Mouse (Mus musculus) heart, adult 11 months (tissue): ENCODE measurements at regions not wholly inside any gene's neighbourhood (a gene's known extent, or its start where the extent isn't known, plus 50 kb on each side); places are given as distances from the start of the nearest gene placed in this dataset.

Source experiments
- DNase-seq: peaks from one replicate; pipeline ENCODE4 v3.0.0; 2022

DNA sequence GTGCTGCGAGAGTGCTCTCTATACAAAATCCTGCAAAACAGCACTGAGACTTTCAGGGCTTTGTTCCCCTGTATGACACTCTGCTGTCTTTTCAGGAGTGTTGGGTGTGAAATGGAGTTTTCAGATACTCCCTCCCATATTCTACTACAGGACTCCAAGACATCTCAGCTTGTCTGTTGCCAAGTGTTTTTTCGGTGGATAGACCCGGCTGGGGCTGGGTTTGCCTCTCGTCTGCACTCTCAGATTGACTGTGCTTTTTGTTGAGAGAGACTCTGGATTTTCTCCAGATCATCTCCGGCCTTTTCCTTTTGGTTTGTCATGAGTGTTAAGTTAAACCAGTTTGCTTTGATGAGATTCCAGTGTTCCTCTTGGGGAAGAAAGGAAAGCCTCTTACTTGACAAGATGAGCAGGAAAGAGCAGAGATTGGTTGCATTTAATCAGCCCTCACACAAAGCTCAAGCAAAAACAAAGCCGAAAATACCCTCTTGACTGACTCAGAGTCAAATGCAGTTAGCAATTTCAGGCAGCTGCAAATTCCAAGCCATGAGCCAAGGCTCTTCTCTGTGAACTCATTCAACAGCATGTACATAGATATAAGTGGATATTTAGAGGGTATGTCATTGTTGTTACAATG is 219.3 kb upstream of the Veph1 start:
- no peak for DNase-seq

- no peak for DNase-seq
Observed at GRCm38 (mm10) chr3:66514587-66514986, 217.9 kb upstream of the Veph1 start.

- DNase-seq: no peak
Observed at GRCm38 (mm10) chr3:66512408-66512807, 215.8 kb upstream of the Veph1 start.

DNA sequence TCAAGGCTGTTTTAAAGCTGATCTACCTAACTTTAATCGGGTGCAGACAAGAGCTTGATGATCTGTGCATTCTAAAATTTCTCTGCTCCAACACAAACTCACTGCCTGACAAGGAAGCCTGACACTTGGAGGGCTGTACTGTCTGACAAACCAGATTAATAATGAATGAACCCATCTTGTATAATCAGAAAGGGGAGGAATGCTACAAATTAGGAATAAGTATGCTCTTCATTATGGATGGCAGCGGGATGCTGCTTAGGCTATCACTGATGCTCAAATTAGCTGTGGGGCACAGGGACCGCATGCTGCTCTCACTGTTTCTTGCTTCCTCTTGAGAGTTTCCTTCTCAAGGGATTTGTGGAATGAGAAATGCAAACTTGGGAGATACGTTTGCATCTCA is 213.8 kb upstream of the Veph1 start:
- DNase-seq: no peak

GRCm38 (mm10) chr3:66506125-66506524 is 209.5 kb upstream of the Veph1 start:
- no peak for DNase-seq

DNA sequence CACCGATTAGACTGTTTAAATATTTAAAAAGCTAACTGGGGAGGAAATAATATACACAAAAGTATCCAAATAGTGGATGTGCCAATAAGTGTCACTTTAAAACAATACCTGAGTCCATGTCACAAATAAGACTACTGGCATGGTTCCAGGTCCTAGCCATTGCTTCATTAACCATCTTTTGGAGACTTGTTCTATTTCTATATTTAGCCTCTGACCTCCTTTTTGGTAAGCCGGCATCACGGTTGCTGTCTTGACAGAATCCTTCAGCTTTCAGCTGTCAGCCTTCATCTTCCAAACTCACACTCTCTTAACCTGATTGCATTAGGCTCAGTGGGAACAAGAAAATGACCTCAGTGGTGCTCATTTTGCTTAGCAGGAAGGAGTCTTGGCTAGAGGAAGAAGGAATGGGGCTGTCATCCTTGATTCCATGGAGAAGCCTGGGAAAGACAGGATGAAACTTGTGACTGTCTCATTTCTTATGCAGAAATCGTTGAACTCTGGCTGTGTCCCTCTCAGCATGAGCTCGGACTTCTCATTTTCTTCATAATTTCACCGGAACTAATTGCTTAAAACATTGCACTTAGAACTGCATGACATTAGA is 208.9 kb upstream of the Veph1 start:
- no peak for DNase-seq

DNA sequence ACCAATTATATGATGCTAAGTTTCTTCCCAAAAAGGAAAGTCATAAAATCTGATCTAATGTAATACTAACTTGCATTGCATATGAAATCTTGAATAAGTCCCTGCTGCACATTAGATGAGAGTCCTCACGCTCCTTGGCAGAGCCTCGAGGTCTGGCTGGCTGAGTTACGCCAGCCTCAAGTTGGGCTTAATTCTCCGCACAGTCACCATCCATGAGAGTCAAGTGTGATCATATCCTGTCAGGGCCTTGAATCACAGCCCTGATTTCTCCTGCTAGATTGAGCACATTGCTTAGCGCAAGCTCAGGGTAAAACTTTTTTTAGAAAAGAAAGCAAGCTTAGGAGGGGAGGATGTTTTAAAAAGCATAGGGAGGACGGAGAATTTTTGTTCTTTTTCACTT is 208.1 kb upstream of the Veph1 start:
- DNase-seq: no peak

DNA sequence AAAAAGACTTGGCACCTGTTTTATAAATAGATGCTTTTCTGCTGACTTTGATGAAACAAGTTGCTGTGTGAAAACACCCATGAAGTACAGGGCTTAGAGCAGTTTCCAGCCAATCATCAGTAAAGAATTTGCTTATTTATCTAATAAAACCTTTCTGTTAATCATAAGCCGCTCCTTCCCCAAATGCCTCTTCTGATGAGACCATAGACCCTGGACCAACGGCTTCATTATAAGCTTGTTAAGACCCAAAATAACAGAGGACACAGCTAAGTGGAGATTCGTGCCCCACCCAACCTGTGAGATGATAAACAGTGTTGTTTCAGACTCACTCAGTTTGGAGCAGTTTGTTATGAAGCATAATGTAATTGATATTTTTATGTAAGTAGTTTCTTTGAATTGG is 207.0 kb upstream of the Veph1 start:
- no peak for DNase-seq

GRCm38 (mm10) chr3:66501865-66502264 is 205.2 kb upstream of the Veph1 start:
- no peak for DNase-seq

GRCm38 (mm10) chr3:66494442-66495113 is 197.9 kb upstream of the Veph1 start:
- DNase-seq: no peak

DNA sequence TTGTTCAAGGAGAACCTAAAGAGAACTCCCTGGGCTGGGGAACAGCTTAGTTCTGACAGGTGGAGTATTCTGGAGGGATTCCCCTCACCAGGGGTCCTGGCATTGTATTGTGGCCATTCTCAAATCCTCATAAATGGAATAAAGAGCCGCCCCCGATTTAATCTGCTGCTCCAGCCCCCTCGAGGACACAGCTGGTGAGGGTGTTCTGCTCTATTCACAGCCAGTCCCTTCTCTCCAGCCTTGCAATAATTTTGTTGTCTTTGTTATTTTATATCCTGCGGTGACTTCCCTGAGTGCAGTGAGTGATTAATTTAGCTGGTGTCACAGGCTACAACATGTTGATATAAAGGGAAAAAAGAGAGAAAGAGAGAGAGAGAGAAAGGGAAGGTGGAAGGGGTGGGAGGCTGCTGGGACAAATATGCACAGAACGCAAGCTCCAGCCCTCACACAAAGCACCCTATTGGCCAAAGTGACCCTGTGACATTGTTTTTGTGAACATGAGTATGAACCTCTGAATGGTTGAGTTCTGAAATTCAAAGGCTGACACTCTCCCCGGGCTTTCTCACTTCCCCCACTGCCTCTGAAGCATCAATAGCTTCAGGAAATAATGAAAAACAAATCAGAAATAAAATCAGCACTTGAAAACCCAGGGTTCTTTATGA is 194.2 kb upstream of the Veph1 start:
- DNase-seq: no peak

DNA sequence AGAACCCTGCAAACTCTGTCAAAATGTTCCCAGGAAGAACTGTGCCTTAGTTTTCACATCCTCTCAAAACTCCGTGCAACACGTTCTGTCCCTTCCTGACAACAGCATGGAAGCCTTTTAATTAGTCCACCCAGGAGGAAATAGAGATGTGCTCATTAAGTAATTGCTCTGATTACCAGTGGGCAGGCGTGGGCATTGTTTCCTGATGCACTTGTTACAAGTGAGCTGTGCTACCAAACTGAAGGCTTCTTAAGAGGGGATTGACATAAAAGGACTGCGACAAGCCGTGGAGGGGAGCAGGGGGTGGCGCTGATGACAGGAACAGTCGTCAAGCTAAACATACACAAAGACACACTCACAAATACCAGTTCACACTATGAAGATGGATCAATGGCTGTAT is 192.1 kb upstream of the Veph1 start:
- no peak for DNase-seq

GRCm38 (mm10) chr3:66486658-66487057 is 190.0 kb upstream of the Veph1 start:
- no peak for DNase-seq

GRCm38 (mm10) chr3:66486184-66486583 is 189.5 kb upstream of the Veph1 start:
- DNase-seq: no peak

DNA sequence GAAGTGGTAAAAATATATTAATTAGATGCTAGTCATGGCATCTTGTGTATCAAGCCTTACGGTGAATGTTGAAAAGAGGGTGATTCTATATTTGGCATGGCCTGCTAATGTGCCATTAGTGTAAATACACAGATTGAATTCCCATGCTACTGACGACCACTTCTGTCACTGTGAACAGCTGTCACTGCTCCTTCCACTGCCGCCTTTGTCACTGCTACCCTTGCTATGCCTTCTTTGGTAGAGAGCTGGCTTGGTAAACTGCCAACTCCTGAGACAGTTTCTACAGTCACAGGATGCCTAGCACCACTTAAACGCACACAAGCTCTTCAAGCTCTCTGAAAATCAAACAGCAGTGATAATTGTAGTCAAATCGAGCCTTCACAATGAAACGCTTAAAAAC is 184.1 kb upstream of the Veph1 start:
- DNase-seq: no peak

GRCm38 (mm10) chr3:66479266-66479665 is 182.6 kb upstream of the Veph1 start:
- no peak for DNase-seq

- no peak for DNase-seq
Observed at GRCm38 (mm10) chr3:66466321-66466720, 169.7 kb upstream of the Veph1 start.

- DNase-seq: no peak
Observed at GRCm38 (mm10) chr3:66465371-66465770, 168.7 kb upstream of the Veph1 start.

GRCm38 (mm10) chr3:66462341-66462740 is 165.7 kb upstream of the Veph1 start:
- DNase-seq: no peak

- no peak for DNase-seq
Observed at GRCm38 (mm10) chr3:66446274-66447159, 149.9 kb upstream of the Veph1 start.

- DNase-seq: no peak
Observed at GRCm38 (mm10) chr3:66433216-66433615, 136.6 kb upstream of the Veph1 start.

GRCm38 (mm10) chr3:66430187-66430586 is 133.6 kb upstream of the Veph1 start:
- DNase-seq: no peak
